Mouse (Mus musculus) bone marrow macrophage, adult 2 months (primary cell): ENCODE measurements around the gene Zfp111.

Experiments
- CTCF ChIP-seq: IDR thresholded peaks from 2 replicates; pipeline ENCODE4 v1.5.1; 2012; ENCODE audit warnings: low read depth, mild to moderate bottlenecking, low read length, moderate library complexity
- POLR2A ChIP-seq: IDR thresholded peaks from 2 replicates; pipeline ENCODE4 v1.6.1; 2012; ENCODE audit warnings: mild to moderate bottlenecking, low read depth, low read length, borderline replicate concordance

GRCm38 (mm10) chr7:24172191-24172590, 39.1 kb downstream of the Zfp111 start:
- no peak for TF ChIP-seq POLR2A
- TF ChIP-seq CTCF: no peak
